26 mouse cellular contexts compared by ENCODE assay signal in genomic region chr7:7185897-7186296, GRCm38 (mm10). TPM values are rescaled to one million over a fixed set of nuclear protein-coding genes. Genes with fewer than 3 reads are reported as not detected.
DNase-seq lines count a peak whose midpoint lies in the region; ATAC-seq and TF ChIP-seq lines count a peak whose summit lies in the region.
"Had no signal": no experiment of that assay in that cellular context is flagged by ENCODE, and none has a peak within 500 bp of the region (broad histone marks: within the 10 kb centered on the region; RNA-seq: fewer than 3 reads in every experiment).

No protein-coding gene starts in this region.

- H3K27me3 ChIP-seq in limb, embryonic 11.5 days (ENCODE audit: control insufficient read depth, insufficient read depth, low read length): no peaks in the 10 kb centered on the region
- no peaks in the 10 kb centered on the region for H3K27me3 ChIP-seq in limb, embryonic 10.5 days (ENCODE audit: low read depth, poor library complexity, severe bottlenecking)
- H3K27me3 ChIP-seq in embryonic facial prominence, embryonic 14.5 days (replicated peaks; ENCODE audit: control insufficient read depth, insufficient read depth, low read length): no peaks in the 10 kb centered on the region
- no peaks in the 10 kb centered on the region for H3K27me3 ChIP-seq in limb, embryonic 14.5 days (ENCODE audit: control insufficient read depth, insufficient read depth, low read length)
- H3K27me3 ChIP-seq: forebrain, embryonic 12.5 days; forebrain, embryonic 15.5 days; heart, embryonic 12.5 days; heart, embryonic 15.5 days; hindbrain, embryonic 13.5 days; intestine, embryonic 15.5 days had no signal

- intact Hi-C loops in left cerebral cortex, postnatal 14 days (cut with DNase I): loop anchor here (1.0 to 5.0 kb wide), 2 partner anchors 15 to 49 kb away; partner anchors contain the start of genes Zfp418 and Zfp773

- peak; percentile 25 for DNase-seq in limb, embryonic 11.5 days (ENCODE audit: low spot score)
- no peak for DNase-seq in limb, embryonic 10.5 days (ENCODE audit: low spot score)
- DNase-seq in embryonic facial prominence, embryonic 14.5 days (ENCODE audit: low spot score): peak; percentile 43
- peak; percentile 17 for DNase-seq in limb, embryonic 14.5 days (ENCODE audit: low spot score)
- DNase-seq in left cerebral cortex, postnatal 14 days (ENCODE audit: low spot score in 2 of 2): no peak
- DNase-seq in testis, postnatal 10 days (ENCODE audit: low spot score): no peak
- DNase-seq: adrenal gland, adult 2 months; adrenal gland, postnatal 14 days; cerebellum, adult 11 months; cerebellum, adult 2 months; cerebellum, adult 9-11 months; cerebellum, postnatal 25 days; gastrocnemius, postnatal 10 days; heart, adult 11 months; heart, postnatal 10 days; heart, postnatal 36 days had no signal

- H3K4me3 ChIP-seq in limb, embryonic 11.5 days (ENCODE audit: low read depth, low read length): no peak overlapping the region
- H3K4me3 ChIP-seq in limb, embryonic 10.5 days: no peak overlapping the region
- H3K4me3 ChIP-seq in embryonic facial prominence, embryonic 14.5 days (ENCODE audit: low read depth, low read length): no peak overlapping the region
- H3K4me3 ChIP-seq in limb, embryonic 14.5 days (replicated peaks; ENCODE audit: low read length): no peak overlapping the region
- H3K4me3 ChIP-seq: erythroblast, embryonic 14.5 days; forebrain, embryonic 12.5 days; forebrain, embryonic 15.5 days; heart, embryonic 12.5 days; heart, embryonic 15.5 days; hindbrain, embryonic 10.5 days; hindbrain, embryonic 13.5 days; intestine, embryonic 15.5 days had no signal

- WGBS in limb, embryonic 11.5 days: 64% methylated on average over 1 of the region's 1 CpGs
- WGBS in limb, embryonic 10.5 days: 78% methylated on average over 1 of the region's 1 CpGs
- 47% methylated on average over 1 of the region's 1 CpGs for WGBS in embryonic facial prominence, embryonic 14.5 days
- WGBS in limb, embryonic 14.5 days: 60% methylated on average over 1 of the region's 1 CpGs

- no peak for TF ChIP-seq POLR2A in limb, embryonic 14.5 days (IDR thresholded peaks at IDR 0.05; ENCODE audit: borderline replicate concordance, extremely low read depth, insufficient read depth, insufficient read length)

- ATAC-seq in limb, embryonic 11.5 days (ENCODE audit: insufficient number of reproducible peaks, low FRiP score, low TSS enrichment, low read depth): no peak
- peak; percentile 22; the same call in 1 of the 2 replicates for ATAC-seq in embryonic facial prominence, embryonic 14.5 days (ENCODE audit: low read depth)
- peak; percentile 58; the same call in 1 of the 2 replicates for ATAC-seq in limb, embryonic 14.5 days (ENCODE audit: low FRiP score, low read depth)
- ATAC-seq: CD4-positive, CD25-positive, alpha-beta regulatory T cell, adult 4 months; forebrain, embryonic 15.5 days; hindbrain, embryonic 16.5 days; intestine, embryonic 15.5 days had no signal

- no peaks in the 10 kb centered on the region for H3K9me3 ChIP-seq in limb, embryonic 11.5 days (ENCODE audit: control insufficient read depth, low read length)
- H3K9me3 ChIP-seq in limb, embryonic 10.5 days (replicated peaks): no peaks in the 10 kb centered on the region
- H3K9me3 ChIP-seq in embryonic facial prominence, embryonic 14.5 days (ENCODE audit: control insufficient read depth, low read length): no peaks in the 10 kb centered on the region
- H3K9me3 ChIP-seq in limb, embryonic 14.5 days (ENCODE audit: control insufficient read depth, low read length): no peaks in the 10 kb centered on the region
- H3K9me3 ChIP-seq: forebrain, embryonic 12.5 days; forebrain, embryonic 15.5 days; heart, embryonic 12.5 days; heart, embryonic 15.5 days; hindbrain, embryonic 10.5 days; hindbrain, embryonic 13.5 days; intestine, embryonic 15.5 days had no signal

- H3K27ac ChIP-seq in limb, embryonic 11.5 days (replicated peaks; ENCODE audit: low read depth, low read length): no peak overlapping the region
- no peak overlapping the region for H3K27ac ChIP-seq in limb, embryonic 10.5 days
- no peak overlapping the region for H3K27ac ChIP-seq in embryonic facial prominence, embryonic 14.5 days (replicated peaks; ENCODE audit: low read depth, low read length)
- H3K27ac ChIP-seq in limb, embryonic 14.5 days (replicated peaks; ENCODE audit: low read depth, low read length): no peak overlapping the region
- H3K27ac ChIP-seq: forebrain, embryonic 12.5 days; forebrain, embryonic 15.5 days; heart, embryonic 15.5 days; hindbrain, embryonic 10.5 days; hindbrain, embryonic 13.5 days; intestine, embryonic 15.5 days had no signal

- no peak overlapping the region for H3K9ac ChIP-seq in limb, embryonic 11.5 days (ENCODE audit: low read length)
- H3K9ac ChIP-seq in embryonic facial prominence, embryonic 14.5 days (ENCODE audit: low read depth, low read length): no peak overlapping the region
- H3K9ac ChIP-seq in limb, embryonic 14.5 days (ENCODE audit: low read depth, low read length, severe bottlenecking): no peak overlapping the region
- H3K9ac ChIP-seq: forebrain, embryonic 12.5 days; forebrain, embryonic 15.5 days; heart, embryonic 12.5 days; heart, embryonic 15.5 days; hindbrain, embryonic 13.5 days; intestine, embryonic 15.5 days had no signal

- peaks cover 6% of the 10 kb centered on the region; the same call in 1 of the 2 replicates for H3K36me3 ChIP-seq in limb, embryonic 11.5 days (ENCODE audit: control insufficient read depth, insufficient read depth, low read length)
- peaks cover 30% of the 10 kb centered on the region for H3K36me3 ChIP-seq in limb, embryonic 10.5 days
- peaks cover 25% of the 10 kb centered on the region for H3K36me3 ChIP-seq in embryonic facial prominence, embryonic 14.5 days (ENCODE audit: control insufficient read depth, insufficient read depth, low read length)
- H3K36me3 ChIP-seq in limb, embryonic 14.5 days (ENCODE audit: control insufficient read depth, insufficient read depth, low read length): peaks cover 26% of the 10 kb centered on the region
- H3K36me3 ChIP-seq: intestine, embryonic 15.5 days had no signal

- no peaks in the 10 kb centered on the region for H3K4me1 ChIP-seq in limb, embryonic 11.5 days (ENCODE audit: control insufficient read depth, insufficient read depth, low read length)
- no peaks in the 10 kb centered on the region for H3K4me1 ChIP-seq in limb, embryonic 10.5 days
- peaks cover 4% of the 10 kb centered on the region; the same call in 1 of the 2 replicates for H3K4me1 ChIP-seq in embryonic facial prominence, embryonic 14.5 days (ENCODE audit: control insufficient read depth, insufficient read depth, low read length)
- H3K4me1 ChIP-seq in limb, embryonic 14.5 days (ENCODE audit: control insufficient read depth, insufficient read depth, low read length): no peaks in the 10 kb centered on the region
- H3K4me1 ChIP-seq: forebrain, embryonic 12.5 days; forebrain, embryonic 15.5 days; heart, embryonic 12.5 days; hindbrain, embryonic 10.5 days; intestine, embryonic 15.5 days had no signal

- H3K4me2 ChIP-seq in limb, embryonic 11.5 days (ENCODE audit: low read depth, severe bottlenecking): no peak overlapping the region
- H3K4me2 ChIP-seq in embryonic facial prominence, embryonic 14.5 days (ENCODE audit: low read depth, low read length): no peak overlapping the region
- H3K4me2 ChIP-seq in limb, embryonic 14.5 days (replicated peaks; ENCODE audit: low read depth, low read length, severe bottlenecking): no peak overlapping the region
- H3K4me2 ChIP-seq: forebrain, embryonic 12.5 days; forebrain, embryonic 15.5 days; heart, embryonic 12.5 days; heart, embryonic 15.5 days; hindbrain, embryonic 13.5 days; intestine, embryonic 15.5 days had no signal

RNA-seq across cellular contexts. Expression of gene Zfp418, which starts 14.8 kb away (rescaled TPM):
- 4.1 and 4.8 TPM in 2 replicates for polyA plus RNA-seq in limb, embryonic 11.5 days (2014; fragmentation: Nextera tagmentation; extraction: Ambion mirVana)
- polyA plus RNA-seq in limb, embryonic 10.5 days (2016; fragmentation: Nextera tagmentation; extraction: Ambion mirVana): 3.1 and 4.2 TPM in 2 replicates
- polyA plus RNA-seq in embryonic facial prominence, embryonic 14.5 days (2014; fragmentation: Nextera tagmentation; extraction: Ambion mirVana): 2.8 TPM in 2 replicates
- 1.7 and 2.1 TPM in 2 replicates for polyA plus RNA-seq in limb, embryonic 14.5 days (2012; rRNA removed)
- polyA plus RNA-seq in limb, embryonic 14.5 days (2014; fragmentation: Nextera tagmentation; extraction: Ambion mirVana): 3.0 and 3.5 TPM in 2 replicates
- total RNA-seq in left cerebral cortex, postnatal 14 days (2021): 1 to 10 TPM; 5.0 to 6.2 TPM
- polyA plus RNA-seq: erythroblast, embryonic 14.5 days had no signal

RNA-seq across cellular contexts. Expression of gene Zfp772, which starts 23.9 kb away (rescaled TPM):
- 11.8 and 12.8 TPM in 2 replicates for polyA plus RNA-seq in limb, embryonic 11.5 days (2014; fragmentation: Nextera tagmentation; extraction: Ambion mirVana)
- 10.0 and 10.4 TPM in 2 replicates for polyA plus RNA-seq in limb, embryonic 10.5 days (2016; fragmentation: Nextera tagmentation; extraction: Ambion mirVana)
- polyA plus RNA-seq in embryonic facial prominence, embryonic 14.5 days (2014; fragmentation: Nextera tagmentation; extraction: Ambion mirVana): 7.2 and 8.7 TPM in 2 replicates
- 9.1 and 10.2 TPM in 2 replicates for polyA plus RNA-seq in limb, embryonic 14.5 days (2012; rRNA removed)
- 8.7 and 9.2 TPM in 2 replicates for polyA plus RNA-seq in limb, embryonic 14.5 days (2014; fragmentation: Nextera tagmentation; extraction: Ambion mirVana)
- total RNA-seq in left cerebral cortex, postnatal 14 days (2021): 1 to 10 TPM; 7.8 to 8.0 TPM
- polyA plus RNA-seq: erythroblast, embryonic 14.5 days had no signal

RNA-seq across cellular contexts. Expression of gene Zfp773, which starts 49.3 kb away (rescaled TPM):
- 2.6 and 3.5 TPM in 2 replicates for polyA plus RNA-seq in limb, embryonic 11.5 days (2014; fragmentation: Nextera tagmentation; extraction: Ambion mirVana)
- 3.1 and 4.1 TPM in 2 replicates for polyA plus RNA-seq in limb, embryonic 10.5 days (2016; fragmentation: Nextera tagmentation; extraction: Ambion mirVana)
- polyA plus RNA-seq in embryonic facial prominence, embryonic 14.5 days (2014; fragmentation: Nextera tagmentation; extraction: Ambion mirVana): 0.85 and 1.1 TPM in 2 replicates
- polyA plus RNA-seq in limb, embryonic 14.5 days (2012; rRNA removed): 0.84 and 0.95 TPM in 2 replicates
- polyA plus RNA-seq in limb, embryonic 14.5 days (2014; fragmentation: Nextera tagmentation; extraction: Ambion mirVana): 1.7 and 1.9 TPM in 2 replicates
- 1 to 10 TPM; 1.5 to 2.0 TPM for total RNA-seq in left cerebral cortex, postnatal 14 days (2021)
- polyA plus RNA-seq: erythroblast, embryonic 14.5 days had no signal

Comparison
In these comparisons a context has a peak if more than half of its experiments do, and no peak if none do; other contexts are left out.
1. DNase-seq: peak in limb, embryonic 11.5 days (single experiment), embryonic facial prominence, embryonic 14.5 days (single experiment) and limb, embryonic 14.5 days (single experiment); none in limb, embryonic 10.5 days (single experiment), left cerebral cortex, postnatal 14 days (0 of 2) and testis, postnatal 10 days (single experiment).